Mouse (Mus musculus) testis, adult 2 months (tissue): ENCODE data around the gene Gpn3.

Experiments used
- CTCF ChIP-seq: fragments of 200-500 bp; IDR thresholded peaks from 2 replicates; pipeline ENCODE4 v1.5.1; 2012; ENCODE audit warnings: low read depth, mild to moderate bottlenecking, inconsistent platforms, low read length, moderate library complexity; ENCODE audit not compliant: control insufficient read depth, insufficient read depth, insufficient replicate concordance
- POLR2A ChIP-seq: fragments of 200-500 bp; IDR thresholded peaks from 2 replicates; pipeline ENCODE4 v1.6.1; 2012; ENCODE audit warnings: low read depth, mild to moderate bottlenecking, inconsistent platforms, low read length, moderate library complexity; ENCODE audit not compliant: control insufficient read depth

DNA sequence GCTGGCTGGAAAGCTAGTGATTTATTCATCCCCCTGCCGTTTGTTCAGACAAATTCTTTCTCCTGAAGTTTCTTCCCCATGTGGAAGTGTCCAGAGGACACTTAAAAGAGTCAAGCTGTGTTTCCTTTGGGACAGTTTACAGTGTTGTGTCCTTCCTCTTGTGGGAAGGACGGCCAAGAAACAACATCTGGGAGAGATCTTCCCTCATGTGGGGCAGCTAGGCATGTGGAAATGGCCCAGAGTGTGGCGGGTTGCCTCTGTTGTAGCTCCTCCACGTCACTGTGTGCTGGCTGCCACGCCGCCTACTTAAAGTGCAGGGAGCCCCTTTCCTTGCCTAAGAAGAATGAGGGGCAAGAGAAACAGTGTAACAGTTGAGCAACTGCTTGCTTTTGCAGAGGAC, 41.1 kb downstream of the Gpn3 start:
- TF ChIP-seq CTCF, result no peak
- no peak for TF ChIP-seq POLR2A
